Mouse (Mus musculus): ENCODE data around the gene Tlk2.

DNA sequence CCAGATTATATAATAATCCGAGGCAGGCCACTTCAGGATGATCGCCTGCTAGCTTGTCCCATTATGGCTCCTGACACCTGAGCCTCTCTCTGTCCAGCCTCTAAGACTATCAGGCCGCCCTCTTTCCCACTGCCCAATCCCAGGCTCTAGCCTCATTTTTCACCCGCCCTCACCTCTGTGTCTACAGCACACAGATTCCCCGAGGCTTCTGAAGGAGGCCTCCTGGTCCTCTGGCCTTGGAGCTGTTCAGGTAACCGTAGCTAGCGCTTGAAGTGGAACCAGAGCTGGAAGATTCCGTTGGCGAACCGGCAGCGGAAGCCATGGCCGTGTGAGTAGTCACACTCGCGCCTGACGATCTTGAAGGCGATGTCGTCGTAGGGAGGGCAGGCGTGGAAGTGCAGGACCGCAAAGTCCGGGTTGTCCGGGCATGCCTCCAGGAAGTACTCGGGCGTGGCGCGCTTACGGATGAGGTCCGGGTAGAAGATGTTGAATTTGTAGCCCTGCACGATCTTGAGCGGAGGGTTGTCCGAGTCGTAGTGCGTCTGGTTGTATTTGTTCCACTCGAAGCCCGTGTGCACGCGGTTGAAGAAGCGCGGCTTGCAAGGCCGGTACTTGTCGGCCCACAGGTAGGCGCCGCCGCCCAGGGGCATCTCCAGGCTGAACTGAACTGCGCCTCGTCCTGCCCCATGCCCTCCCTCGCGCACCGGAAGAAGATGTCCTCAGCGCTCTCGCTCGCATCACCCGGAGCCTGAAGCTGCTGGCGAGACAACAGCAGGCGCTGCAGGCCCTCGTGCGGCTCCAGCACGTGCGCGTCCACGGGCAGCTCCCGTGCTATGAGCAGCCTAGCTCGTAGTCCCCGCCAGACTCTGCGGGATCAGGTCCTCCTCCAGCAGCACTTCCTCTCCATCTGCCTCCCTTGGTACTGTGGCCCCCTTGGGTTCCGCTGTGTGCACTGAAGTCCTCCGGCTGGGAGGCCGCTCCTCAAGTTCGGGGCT lies 13.8 kb upstream of the Tlk2 start:
- TF ChIP-seq CTCF (IDR thresholded peaks at IDR 0.05; ENCODE audit: control insufficient read depth, insufficient read depth, insufficient read length), result no peak
- TF ChIP-seq MYOG (IDR thresholded peaks at IDR 0.05; ENCODE audit: control insufficient read depth, extremely low read depth, insufficient read length), result no peak
- TF ChIP-seq CEBPB (IDR thresholded peaks at IDR 0.05; ENCODE audit: low read depth), result no peak
- TF ChIP-seq MAX (IDR thresholded peaks at IDR 0.05), result no peak
- no peak for TF ChIP-seq USF1 (IDR thresholded peaks at IDR 0.05; ENCODE audit: low read depth)
